Mouse (Mus musculus) midbrain, embryonic 16.5 days (tissue): Measurements from ENCODE around the gene Cenps. TPM values are rescaled to one million over a fixed set of nuclear protein-coding genes. Genes with fewer than 3 reads are reported as not detected.

Experiments
- ATAC-seq: fragments of 200-750 bp; cut with Nextera tagmentation; 2 replicates; pipeline ENCODE4 v1.8.0; 2017; ENCODE audit warnings: moderate TSS enrichment
- H3K27ac ChIP-seq: fragments of 300-500 bp; sonication (generic); 2 replicates; pipeline ENCODE4 v1.5.1; 2014; ENCODE audit warnings: mild to moderate bottlenecking, low read length, mixed read lengths
- H3K27me3 ChIP-seq: fragments of 300-500 bp; sonication (generic); 2 replicates; pipeline ENCODE4 v1.6.1; 2014; ENCODE audit warnings: low read depth, low read length, mixed read lengths; ENCODE audit not compliant: control insufficient read depth, insufficient read depth
- H3K36me3 ChIP-seq: fragments of 300-500 bp; sonication (generic); 2 replicates; pipeline ENCODE4 v1.6.1; 2014; ENCODE audit warnings: mild to moderate bottlenecking, low read length, moderate library complexity, mixed read lengths; ENCODE audit not compliant: control insufficient read depth, insufficient read depth
- H3K4me1 ChIP-seq: fragments of 300-500 bp; sonication (generic); 2 replicates; pipeline ENCODE4 v1.6.1; 2014; ENCODE audit warnings: mild to moderate bottlenecking, low read length, mixed read lengths; ENCODE audit not compliant: control insufficient read depth, insufficient read depth
- H3K4me2 ChIP-seq: fragments of 300-500 bp; sonication (generic); 2 replicates; pipeline ENCODE4 v1.6.1; 2014; ENCODE audit warnings: mild to moderate bottlenecking, low read length, mixed read lengths
- H3K4me3 ChIP-seq: fragments of 300-500 bp; sonication (generic); 2 replicates; pipeline ENCODE4 v1.5.1; 2014; ENCODE audit warnings: low read depth, mild to moderate bottlenecking, low read length, moderate library complexity, mixed read lengths
- H3K9ac ChIP-seq: fragments of 300-500 bp; sonication (generic); 2 replicates; pipeline ENCODE4 v1.6.1; 2014; ENCODE audit warnings: low read depth, low read length, mixed read lengths
- H3K9me3 ChIP-seq: fragments of 300-500 bp; sonication (generic); replicated peaks from 2 replicates; pipeline ENCODE4 v1.6.1; 2014; ENCODE audit warnings: mild to moderate bottlenecking, low read length, mixed read lengths; ENCODE audit not compliant: control insufficient read depth, poor library complexity, severe bottlenecking
- WGBS: fragments of 180-500 bp; shearing (Covaris S2); extraction: QIAGEN DNeasy Blood & Tissue Kit; methylation state at CpG from one replicate; pipeline ENCODE4 v1.1.7; 2014; 5-methylcytosine and 5-hydroxymethylcytosine counted together
- polyA plus RNA-seq: library from polyadenylated mRNA; unstranded; fragments of >200 nt; fragmentation: Nextera tagmentation; extraction: Ambion mirVana; gene quantifications from 2 replicates; pipeline ENCODE4 v1.2.1, GENCODE M21; 2015

Cenps gene
- polyA plus RNA-seq, 1 experiment from 2014 or later: 17.7 TPM

DNA sequence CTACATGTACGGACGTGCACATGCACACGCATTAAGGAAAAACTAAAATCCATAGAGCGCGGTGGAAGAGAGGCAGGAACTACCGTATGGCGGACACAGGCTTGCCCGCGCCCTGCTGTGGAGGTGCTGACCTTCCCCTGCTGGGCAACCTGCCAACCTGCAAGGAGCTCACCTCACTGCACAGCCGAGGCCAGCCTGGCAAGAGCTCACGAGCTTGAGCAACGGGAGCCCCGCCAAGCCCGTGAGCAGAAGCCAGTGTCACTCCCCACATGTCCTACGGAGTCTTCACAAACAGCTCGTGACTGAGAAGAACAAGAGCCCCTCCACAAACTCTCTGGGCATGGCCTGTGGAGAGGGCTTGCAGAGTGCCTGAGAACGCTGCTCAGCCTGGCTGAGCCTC, 55.9 kb downstream of the Cenps start:
- WGBS: 67% methylated on average over 17 of the region's 17 CpGs
- Histone ChIP-seq H3K27me3 (no peaks in the 10 kb centered on the region), H3K9ac (no peak overlapping the region), H3K36me3 (no peaks in the 10 kb centered on the region), H3K4me2 (no peak overlapping the region), H3K4me1 (no peaks in the 10 kb centered on the region), H3K4me3 (no peak overlapping the region), H3K27ac (no peak overlapping the region), H3K9me3 (no peaks in the 10 kb centered on the region)
- ATAC-seq: no peak

GRCm38 (mm10) chr4:149080111-149080510, 57.3 kb downstream of the Cenps start:
- H3K27me3 ChIP-seq: no peaks in the 10 kb centered on the region
- no peak for ATAC-seq
- H3K9me3 ChIP-seq: no peaks in the 10 kb centered on the region
- 93% methylated on average over 8 of the region's 8 CpGs for WGBS
- no peak overlapping the region for H3K27ac ChIP-seq
- no peaks in the 10 kb centered on the region for H3K4me1 ChIP-seq
- no peak overlapping the region for H3K9ac ChIP-seq
- no peak overlapping the region for H3K4me2 ChIP-seq
- H3K4me3 ChIP-seq: no peak overlapping the region
- no peaks in the 10 kb centered on the region for H3K36me3 ChIP-seq

GRCm38 (mm10) chr4:149079629-149080028, 57.8 kb downstream of the Cenps start:
- no peak overlapping the region for H3K9ac ChIP-seq
- no peaks in the 10 kb centered on the region for H3K9me3 ChIP-seq
- no peak overlapping the region for H3K4me3 ChIP-seq
- no peak overlapping the region for H3K27ac ChIP-seq
- no peak for ATAC-seq
- no peak overlapping the region for H3K4me2 ChIP-seq
- 89% methylated on average over 6 of the region's 6 CpGs for WGBS
- no peaks in the 10 kb centered on the region for H3K27me3 ChIP-seq
- H3K4me1 ChIP-seq: no peaks in the 10 kb centered on the region
- H3K36me3 ChIP-seq: 0 out of 2 replicates have a peak, but pooled peaks cover under 1% of the 10 kb centered on the region

DNA sequence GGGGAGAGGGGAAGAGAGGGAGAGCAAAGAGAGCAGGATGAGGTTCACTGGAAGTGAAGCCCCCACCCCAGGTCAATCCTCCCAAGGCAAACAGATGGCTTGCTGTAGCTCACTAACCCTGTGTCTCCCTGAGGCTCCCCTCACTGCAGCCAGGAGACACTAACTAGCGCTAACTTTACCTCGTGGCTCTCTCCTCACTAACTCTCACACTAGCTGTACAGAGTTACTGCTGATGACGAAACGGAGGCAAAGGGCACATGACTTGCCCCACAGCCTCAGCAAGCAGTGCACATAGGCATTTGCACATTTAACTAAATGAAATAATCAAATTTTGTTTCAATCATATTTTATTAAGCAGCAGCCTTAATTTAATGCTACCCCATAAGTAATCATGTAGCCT, 59.2 kb downstream of the Cenps start:
- no peak overlapping the region for H3K4me3 ChIP-seq
- H3K4me1 ChIP-seq: no peaks in the 10 kb centered on the region
- no peaks in the 10 kb centered on the region for H3K9me3 ChIP-seq
- H3K27me3 ChIP-seq: no peaks in the 10 kb centered on the region
- no peak overlapping the region for H3K9ac ChIP-seq
- no peak for ATAC-seq
- 56% methylated on average over 4 of the region's 4 CpGs for WGBS
- 0 out of 2 replicates have a peak, but pooled peaks cover 2% of the 10 kb centered on the region for H3K36me3 ChIP-seq
- no peak overlapping the region for H3K4me2 ChIP-seq
- H3K27ac ChIP-seq: no peak overlapping the region

Other genes with a start within 250 kb of the Cenps start
- gene Pex14, start 37.8 kb downstream of the Cenps start, polyA plus RNA-seq: 57.0 and 58.7 TPM in 2 replicates
- gene Dffa, start 33.5 kb downstream of the Cenps start, polyA plus RNA-seq: 22.8 and 23.3 TPM in 2 replicates
- 0.45 and 0.77 TPM in 2 replicates for gene Cort, start 10.9 kb downstream of the Cenps start, polyA plus RNA-seq
- 110 and 114 TPM in 2 replicates for gene Pgd, start 29.1 kb upstream of the Cenps start, polyA plus RNA-seq
- 118 and 142 TPM in 2 replicates for gene Kif1b, start 170.1 kb upstream of the Cenps start, polyA plus RNA-seq